Mouse (Mus musculus) spleen, adult 18-20 months (tissue): ENCODE data around the gene H2al1g.
"Not testable (repeated sequence)": the region's sequence is repeated elsewhere in the genome, so short reads cannot be mapped to it uniquely, and the experiment has no call there.

ENCODE experiments used
- DNase-seq, 2 experiments: peaks; one replicate each; pipeline ENCODE4 v3.0.0; 2022; ENCODE audit warnings: mixed read lengths in 2 of 2

Gene H2al1g

GRCm38 (mm10) chrX:11317956-11318355 is at the start of gene H2al1g:
Gene H2al1g (plus strand): TSS chrX:11318256.
- not testable (repeated sequence) for DNase-seq

DNA sequence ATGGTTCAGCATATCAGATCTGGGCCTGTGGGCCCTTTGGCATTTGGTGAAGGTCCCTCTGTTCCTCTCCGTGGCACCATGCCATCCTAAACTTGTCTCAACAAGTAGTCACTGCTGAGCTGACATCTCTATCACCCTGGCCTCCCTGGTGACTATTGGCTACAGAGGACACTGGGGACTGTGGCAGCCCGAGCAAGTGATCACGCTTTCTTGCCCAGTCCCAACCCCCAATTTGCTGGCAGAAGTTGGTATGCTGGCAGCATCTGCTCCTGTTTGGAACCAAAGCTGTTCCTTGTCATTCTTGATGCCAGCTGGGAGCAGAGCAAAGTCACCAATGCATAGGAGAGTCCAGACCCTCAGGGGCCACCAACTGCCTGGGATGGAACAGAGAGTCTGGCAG is 49.0 kb upstream of the H2al1g start:
- no peak for DNase-seq

GRCm38 (mm10) chrX:11273190-11273589 is 44.9 kb upstream of the H2al1g start:
- DNase-seq: no peak

DNA sequence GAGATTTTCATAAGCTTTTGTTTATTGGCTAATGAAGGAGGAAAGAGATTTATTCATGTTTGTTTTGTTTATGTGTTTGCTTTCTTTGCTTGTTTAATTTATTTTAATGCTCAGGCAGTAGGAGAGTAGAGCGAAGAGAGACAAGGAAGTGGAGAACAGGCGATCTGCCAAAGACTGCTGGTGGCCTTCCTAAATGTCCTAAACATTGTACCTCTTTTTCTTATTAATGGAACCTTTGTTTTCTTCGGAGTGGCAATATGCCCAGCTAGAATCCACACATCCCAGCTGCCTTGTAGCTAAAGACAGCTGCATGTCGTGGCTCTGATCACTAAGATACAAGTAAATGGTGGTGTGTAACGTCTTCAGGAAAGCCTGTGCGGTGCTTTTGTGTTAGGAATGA is 41.0 kb upstream of the H2al1g start:
- no peak for DNase-seq

GRCm38 (mm10) chrX:11280741-11281140 is 37.3 kb upstream of the H2al1g start:
- no peak for DNase-seq

DNA sequence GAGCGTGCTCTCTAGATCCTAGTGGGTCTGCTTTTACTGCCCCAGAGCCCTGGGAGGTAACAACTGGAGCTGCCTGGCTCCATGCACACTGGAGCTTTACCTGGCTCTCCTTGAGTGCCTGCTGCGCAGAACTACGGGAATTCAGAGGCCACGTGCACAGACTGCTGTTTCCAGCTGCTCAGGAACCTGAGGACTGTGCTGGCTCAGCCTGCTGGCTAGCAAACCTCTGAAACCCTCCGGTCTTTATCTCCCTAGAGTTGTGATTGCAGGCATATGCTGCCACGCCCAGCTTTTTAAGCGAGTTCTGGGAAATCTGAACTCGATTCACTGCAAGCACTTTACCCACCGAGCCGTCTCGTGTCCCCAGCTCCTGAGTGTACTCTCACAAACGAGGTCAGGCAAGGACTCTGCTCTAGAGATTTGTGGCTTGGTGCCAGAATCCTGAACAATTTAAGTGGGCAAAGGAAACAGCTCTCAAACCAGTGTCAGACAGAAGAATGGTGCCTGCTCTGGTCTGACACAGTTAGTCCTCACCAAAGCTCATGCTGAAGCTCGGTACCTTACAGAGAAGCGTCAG is 29.7 kb upstream of the H2al1g start:
- no peak for DNase-seq

- DNase-seq: no peak
Observed at GRCm38 (mm10) chrX:11289244-11289643, 28.8 kb upstream of the H2al1g start.

DNA sequence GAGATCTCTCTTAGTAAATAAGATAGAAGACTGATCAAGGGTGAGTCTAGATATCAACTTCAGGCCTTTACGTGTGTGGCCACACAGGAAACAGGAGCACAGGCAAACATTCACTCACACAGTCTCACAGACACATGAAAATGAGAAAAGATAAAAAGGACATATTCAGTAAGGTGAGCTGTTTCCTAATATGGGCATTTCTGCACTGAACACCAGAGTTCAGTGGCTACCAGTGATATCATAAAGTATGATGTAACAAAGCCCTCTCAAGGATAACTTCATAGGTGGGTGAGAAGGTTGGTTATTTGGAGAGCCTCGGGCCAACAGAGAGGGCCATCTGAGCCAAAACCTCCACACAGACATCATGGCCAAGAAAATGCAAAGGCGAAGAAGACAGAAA is 19.1 kb upstream of the H2al1g start, which contains the start of gene H2al1a:
H2al1a (plus strand) TSS at position 301 of the 400 bp plus-strand sequence.
- not testable (repeated sequence) for DNase-seq

DNA sequence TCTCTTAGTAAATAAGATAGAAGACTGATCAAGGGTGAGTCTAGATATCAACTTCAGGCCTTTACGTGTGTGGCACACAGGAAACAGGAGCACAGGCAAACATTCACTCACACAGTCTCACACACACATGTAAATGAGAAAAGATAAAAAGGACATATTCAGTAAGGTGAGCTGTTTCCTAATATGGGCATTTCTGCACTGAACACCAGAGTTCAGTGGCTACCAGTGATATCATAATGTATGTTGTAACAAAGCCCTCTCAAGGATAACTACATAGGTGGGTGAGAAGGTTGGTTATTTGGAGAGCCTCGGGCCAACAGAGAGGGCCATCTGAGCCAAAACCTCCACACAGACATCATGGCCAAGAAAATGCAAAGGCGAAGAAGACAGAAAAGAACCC is 15.9 kb upstream of the H2al1g start, which contains the start of gene H2al1b:
H2al1b (plus strand) TSS at position 301 of the 400 bp plus-strand sequence.
- DNase-seq: not testable (repeated sequence)

DNA sequence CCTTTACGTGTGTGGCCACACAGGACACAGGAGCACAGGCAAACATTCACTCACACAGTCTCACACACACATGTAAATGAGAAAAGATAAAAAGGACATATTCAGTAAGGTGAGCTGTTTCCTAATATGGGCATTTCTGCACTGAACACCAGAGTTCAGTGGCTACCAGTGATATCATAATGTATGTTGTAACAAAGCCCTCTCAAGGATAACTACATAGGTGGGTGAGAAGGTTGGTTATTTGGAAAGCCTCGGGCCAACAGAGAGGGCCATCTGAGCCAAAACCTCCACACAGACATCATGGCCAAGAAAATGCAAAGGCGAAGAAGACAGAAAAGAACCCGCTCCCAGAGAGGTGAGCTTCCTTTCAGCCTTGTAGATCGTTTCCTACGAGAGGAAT is 12.7 kb upstream of the H2al1g start, which contains the start of gene H2al1c:
H2al1c (plus strand) TSS at position 301 of the 400 bp plus-strand sequence.
- DNase-seq: not testable (repeated sequence)

GRCm38 (mm10) chrX:11308524-11308923 is 9.5 kb upstream of the H2al1g start, which contains the start of gene H2al1d:
Gene H2al1d (plus strand): TSS chrX:11308824.
- not testable (repeated sequence) for DNase-seq

- not testable (repeated sequence) for DNase-seq
Observed at GRCm38 (mm10) chrX:11311634-11312033, 6.4 kb upstream of the H2al1g start, which contains the start of gene H2al1e. Gene H2al1e (plus strand): TSS chrX:11311934.

- DNase-seq: not testable (repeated sequence)
Observed at GRCm38 (mm10) chrX:11314858-11315257, 3.2 kb upstream of the H2al1g start, which contains the start of gene H2al1f. Gene H2al1f (plus strand): TSS chrX:11315158.

- not testable (repeated sequence) for DNase-seq
Observed at GRCm38 (mm10) chrX:11321192-11321591, 3.1 kb downstream of the H2al1g start, which contains the start of gene H2al1h. Gene H2al1h (plus strand): TSS chrX:11321492.

DNA sequence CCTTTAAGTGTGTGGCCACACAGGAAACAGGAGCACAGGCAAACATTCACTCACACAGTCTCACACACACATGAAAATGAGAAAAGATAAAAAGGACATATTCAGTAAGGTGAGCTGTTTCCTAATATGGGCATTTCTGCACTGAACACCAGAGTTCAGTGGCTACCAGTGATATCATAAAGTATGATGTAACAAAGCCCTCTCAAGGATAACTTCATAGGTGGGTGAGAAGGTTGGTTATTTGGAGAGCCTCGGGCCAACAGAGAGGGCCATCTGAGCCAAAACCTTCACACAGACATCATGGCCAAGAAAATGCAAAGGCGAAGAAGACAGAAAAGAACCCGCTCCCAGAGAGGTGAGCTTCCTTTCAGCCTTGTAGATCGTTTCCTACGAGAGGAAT is 6.3 kb downstream of the H2al1g start, which contains the start of gene H2al1i:
H2al1i (plus strand) TSS at position 301 of the 400 bp plus-strand sequence.
- not testable (repeated sequence) for DNase-seq

- not testable (repeated sequence) for DNase-seq
Observed at GRCm38 (mm10) chrX:11327522-11327921, 9.5 kb downstream of the H2al1g start, which contains the start of gene H2al1j. Gene H2al1j (plus strand): TSS chrX:11327822.

- no peak for DNase-seq
Observed at GRCm38 (mm10) chrX:11345762-11346161, 27.7 kb downstream of the H2al1g start.

DNA sequence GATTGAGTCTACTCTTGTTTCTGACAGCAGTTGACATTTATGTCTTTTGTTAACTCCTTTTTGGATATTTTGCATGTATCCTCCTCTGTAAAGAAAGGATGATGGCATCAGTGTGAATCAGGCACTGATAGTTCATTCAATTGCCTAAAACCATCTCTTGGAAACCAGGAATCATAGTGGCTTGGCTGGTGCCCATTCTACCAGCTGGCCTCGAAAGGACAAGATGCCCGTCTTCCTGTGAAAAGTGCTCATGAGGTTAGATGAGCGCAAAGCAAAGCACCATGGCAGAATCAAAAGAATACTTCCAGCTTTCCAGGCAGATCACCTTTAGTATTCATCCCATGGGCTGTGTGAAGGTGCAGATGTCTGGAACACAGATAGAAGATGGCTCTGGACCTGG is 28.7 kb downstream of the H2al1g start:
- no peak for DNase-seq

GRCm38 (mm10) chrX:11360823-11361222 is 42.8 kb downstream of the H2al1g start:
- DNase-seq: no peak

- no peak for DNase-seq
Observed at GRCm38 (mm10) chrX:11361261-11361660, 43.2 kb downstream of the H2al1g start.

DNA sequence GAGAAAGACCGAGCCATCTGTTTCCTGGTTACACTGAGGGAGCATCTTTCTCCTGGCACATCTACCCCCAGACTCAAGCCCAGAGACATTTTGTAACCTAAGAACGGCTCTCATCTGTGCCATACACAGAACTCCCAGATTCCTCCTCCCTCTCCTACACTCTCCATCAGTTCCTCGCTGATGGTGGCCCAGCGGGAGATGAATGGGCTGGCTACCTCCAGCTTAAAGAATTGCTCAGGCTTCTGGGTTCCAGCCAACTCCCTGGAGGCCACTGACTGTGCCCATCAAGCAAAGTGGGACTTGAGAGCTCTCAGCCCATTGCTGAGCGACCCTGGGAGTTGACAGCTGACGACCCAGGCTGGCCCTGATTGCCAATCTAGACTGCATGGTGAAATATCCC is 45.8 kb downstream of the H2al1g start:
- DNase-seq: no peak

DNA sequence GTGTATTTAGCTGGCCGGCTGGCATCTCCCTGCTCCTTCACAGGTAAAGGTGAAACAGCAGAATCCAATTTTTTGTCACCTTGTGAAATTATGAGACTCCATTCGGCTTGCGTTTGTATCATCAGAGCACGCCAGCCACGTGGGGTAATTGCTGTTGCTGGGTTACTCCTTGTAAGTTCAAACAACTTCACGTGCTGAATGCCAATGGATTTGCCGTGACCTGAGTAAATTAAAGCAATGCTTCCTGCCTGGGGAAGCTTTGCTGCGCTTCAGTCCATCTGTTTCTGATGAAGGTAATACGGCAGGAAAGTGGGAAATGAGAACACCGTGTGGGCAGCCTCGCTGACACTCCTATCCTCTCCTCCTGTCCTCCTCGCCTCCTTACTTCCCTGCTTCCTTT is 47.1 kb downstream of the H2al1g start:
- no peak for DNase-seq
